Mouse (Mus musculus) cerebellum, adult (tissue): ENCODE results near the gene Elfn1.

ENCODE experiments used
- ATAC-seq: cut with Nextera tagmentation; 2 replicates; pipeline ENCODE4 v1.9.2; 2017; ENCODE audit warnings: mild to moderate bottlenecking, moderate library complexity, mixed read lengths; ENCODE audit not compliant: insufficient number of reproducible peaks, low FRiP score, low TSS enrichment

Gene Elfn1

GRCm38 (mm10) chr5:139907714-139908242 lies at the start of gene Elfn1:
Gene Elfn1 (plus strand): TSS chr5:139907943.
- no peak for ATAC-seq

GRCm38 (mm10) chr5:139860328-139861104 lies 47.2 kb upstream of the Elfn1 start:
- ATAC-seq: no peak

- no peak for ATAC-seq
These were observed 45.0 kb upstream of the Elfn1 start for GRCm38 (mm10) chr5:139862759-139863158.

- ATAC-seq: no peak
These were observed 36.9 kb upstream of the Elfn1 start for GRCm38 (mm10) chr5:139870886-139871285.

- no peak for ATAC-seq
These were observed 36.2 kb upstream of the Elfn1 start for GRCm38 (mm10) chr5:139871526-139871925.

- no peak for ATAC-seq
These were observed 30.2 kb upstream of the Elfn1 start for GRCm38 (mm10) chr5:139877563-139877962.

GRCm38 (mm10) chr5:139879694-139880093 lies 28.0 kb upstream of the Elfn1 start:
- ATAC-seq: no peak

- no peak for ATAC-seq
These were observed 26.6 kb upstream of the Elfn1 start for GRCm38 (mm10) chr5:139881161-139881560.

- no peak for ATAC-seq
These were observed 19.1 kb upstream of the Elfn1 start for GRCm38 (mm10) chr5:139888624-139889023.

GRCm38 (mm10) chr5:139889370-139889769 lies 18.4 kb upstream of the Elfn1 start:
- ATAC-seq: no peak

GRCm38 (mm10) chr5:139892326-139892994 lies 15.3 kb upstream of the Elfn1 start:
- no peak for ATAC-seq

- no peak for ATAC-seq
These were observed 14.8 kb upstream of the Elfn1 start for GRCm38 (mm10) chr5:139892995-139893345.

GRCm38 (mm10) chr5:139894025-139894508 lies 13.7 kb upstream of the Elfn1 start:
- no peak for ATAC-seq

GRCm38 (mm10) chr5:139899044-139899443 lies 8.7 kb upstream of the Elfn1 start:
- ATAC-seq: no peak

- ATAC-seq: no peak
These were observed 2.6 kb upstream of the Elfn1 start for GRCm38 (mm10) chr5:139905121-139905520.

- no peak for ATAC-seq
These were observed 1.2 kb upstream of the Elfn1 start for GRCm38 (mm10) chr5:139906507-139906906.

GRCm38 (mm10) chr5:139907241-139907640 lies 502 bp upstream of the Elfn1 start:
- ATAC-seq: no peak

GRCm38 (mm10) chr5:139908243-139908810 lies 584 bp downstream of the Elfn1 start:
- no peak for ATAC-seq

GRCm38 (mm10) chr5:139908811-139909627 lies 1.3 kb downstream of the Elfn1 start:
- no peak for ATAC-seq
